Mouse (Mus musculus) kidney, embryonic 14.5 days (tissue): Measurements from ENCODE around the gene Ndufa13. TPM values are rescaled to one million over a fixed set of nuclear protein-coding genes. Genes with fewer than 3 reads are reported as not detected.
"Not testable (repeated sequence)": the region's sequence is repeated elsewhere in the genome, so short reads cannot be mapped to it uniquely, and the experiment has no call there.

Experiments
- ATAC-seq: fragments of 200-750 bp; cut with Nextera tagmentation; 2 replicates; pipeline ENCODE4 v1.8.0; 2017; ENCODE audit warnings: moderate number of reproducible peaks, mild to moderate bottlenecking, moderate TSS enrichment, moderate library complexity; ENCODE audit not compliant: low FRiP score, low TSS enrichment
- H3K27ac ChIP-seq: fragments of 300-500 bp; sonication (generic); 2 replicates; pipeline ENCODE4 v1.5.1; 2014; ENCODE audit warnings: low read depth, mild to moderate bottlenecking, low read length, moderate library complexity, mixed read lengths
- H3K27me3 ChIP-seq: fragments of 300-500 bp; sonication (generic); 2 replicates; pipeline ENCODE4 v1.6.1; 2014; ENCODE audit warnings: mild to moderate bottlenecking, low read length; ENCODE audit not compliant: control insufficient read depth, insufficient read depth
- H3K36me3 ChIP-seq: fragments of 300-500 bp; sonication (generic); 2 replicates; pipeline ENCODE4 v1.6.1; 2014; ENCODE audit warnings: low read length, mixed read lengths; ENCODE audit not compliant: control insufficient read depth, insufficient read depth
- H3K4me1 ChIP-seq: fragments of 300-500 bp; sonication (generic); 2 replicates; pipeline ENCODE4 v1.6.1; 2014; ENCODE audit warnings: low read length, mixed read lengths; ENCODE audit not compliant: control insufficient read depth, insufficient read depth
- H3K4me2 ChIP-seq: fragments of 300-500 bp; sonication (generic); replicated peaks from 2 replicates; pipeline ENCODE4 v1.6.1; 2014; ENCODE audit warnings: low read depth, mild to moderate bottlenecking, low read length
- H3K4me3 ChIP-seq: fragments of 300-500 bp; sonication (generic); 2 replicates; pipeline ENCODE4 v1.5.1; 2014; ENCODE audit warnings: mild to moderate bottlenecking, low read length
- H3K9ac ChIP-seq: fragments of 300-500 bp; sonication (generic); 2 replicates; pipeline ENCODE4 v1.6.1; 2014; ENCODE audit warnings: low read depth, mild to moderate bottlenecking, low read length, moderate library complexity
- H3K9me3 ChIP-seq: fragments of 300-500 bp; sonication (generic); 2 replicates; pipeline ENCODE4 v1.6.1; 2016; ENCODE audit warnings: low read length; ENCODE audit not compliant: control insufficient read depth
- WGBS: fragments of 180-500 bp; shearing (Covaris S2); extraction: QIAGEN DNeasy Blood & Tissue Kit; methylation state at CpG from one replicate; pipeline ENCODE4 v1.1.7; 2014; 5-methylcytosine and 5-hydroxymethylcytosine counted together
- polyA plus RNA-seq: library from polyadenylated mRNA; unstranded; fragments of >200 nt; fragmentation: Nextera tagmentation; extraction: Ambion mirVana; gene quantifications from 2 replicates; pipeline ENCODE4 v1.2.1, GENCODE M21; 2014

Gene Ndufa13
- 192 and 272 TPM in 2 replicates for polyA plus RNA-seq

DNA sequence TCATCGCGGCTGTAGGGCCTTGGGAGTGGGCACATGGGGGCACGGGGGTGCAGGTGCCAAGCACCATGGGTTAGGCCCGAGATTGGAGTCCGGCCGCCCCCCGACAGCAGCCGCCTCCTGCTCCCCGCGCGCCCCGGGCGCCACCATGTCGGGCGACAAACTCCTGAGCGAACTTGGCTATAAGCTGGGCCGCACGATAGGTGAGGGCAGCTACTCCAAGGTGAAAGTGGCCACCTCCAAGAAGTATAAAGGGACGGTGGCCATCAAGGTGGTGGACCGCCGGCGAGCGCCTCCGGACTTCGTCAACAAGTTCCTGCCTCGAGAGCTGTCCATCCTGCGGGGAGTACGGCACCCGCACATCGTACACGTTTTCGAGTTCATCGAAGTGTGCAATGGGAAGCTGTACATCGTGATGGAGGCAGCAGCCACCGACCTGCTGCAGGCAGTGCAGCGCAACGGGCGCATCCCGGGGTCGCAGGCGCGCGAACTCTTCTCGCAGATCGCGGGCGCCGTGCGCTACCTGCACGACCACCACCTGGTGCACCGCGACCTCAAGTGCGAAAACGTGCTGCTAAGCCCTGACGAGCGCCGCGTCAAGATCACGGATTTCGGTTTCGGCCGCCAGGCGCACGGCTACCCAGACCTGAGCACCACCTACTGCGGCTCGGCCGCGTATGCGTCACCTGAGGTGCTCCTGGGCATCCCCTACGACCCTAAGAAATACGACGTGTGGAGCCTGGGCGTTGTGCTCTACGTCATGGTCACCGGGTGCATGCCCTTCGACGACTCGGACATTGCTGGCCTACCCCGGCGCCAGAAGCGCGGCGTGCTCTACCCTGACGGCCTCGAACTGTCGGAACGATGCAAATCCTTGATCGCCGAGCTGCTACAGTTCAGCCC is at the start of gene Ndufa13, which contains the start of the genes Tssk6 and Yjefn3:
Gene Ndufa13, minus strand, starts transcription at position 396 of the 900 bp plus-strand sequence.
Gene Tssk6, plus strand, starts transcription at position 22 of the 900 bp plus-strand sequence.
Gene Yjefn3, minus strand, starts transcription at position 550 of the 900 bp plus-strand sequence.
- H3K4me2 ChIP-seq: peak within 1 kb of the TSS; percentile 93
- H3K4me1 ChIP-seq: peaks cover 18% of the 10 kb centered on the region; the same call in 1 of the 2 replicates
- peaks cover 6% of the 10 kb centered on the region; the same call in 1 of the 2 replicates for H3K36me3 ChIP-seq
- peak within 1 kb of the TSS; percentile 93 for H3K27ac ChIP-seq
- H3K4me3 ChIP-seq: peak within 1 kb of the TSS; percentile 69
- H3K9me3 ChIP-seq: no peaks in the 10 kb centered on the region
- peak within 1 kb of the TSS; percentile 80 for H3K9ac ChIP-seq
- ATAC-seq: peak; percentile 47
- H3K27me3 ChIP-seq: no peaks in the 10 kb centered on the region
- WGBS: 4% methylated on average over 89 of the region's 89 CpGs

- Histone ChIP-seq H3K36me3 (peaks cover 21% of the 10 kb centered on the region; the same call in 1 of the 2 replicates), H3K27ac (no peak overlapping the region), H3K9me3 (no peaks in the 10 kb centered on the region), H3K4me3 (no peak overlapping the region), H3K9ac (no peak overlapping the region), H3K27me3 (no peaks in the 10 kb centered on the region), H3K4me2 (no peak overlapping the region), H3K4me1 (peaks cover 4% of the 10 kb centered on the region; the same call in 1 of the 2 replicates)
- 83% methylated on average over 2 of the region's 2 CpGs for WGBS
- no peak for ATAC-seq
Measured at GRCm38 (mm10) chr8:69950300-69950699, 47.9 kb upstream of the Ndufa13 start.

DNA sequence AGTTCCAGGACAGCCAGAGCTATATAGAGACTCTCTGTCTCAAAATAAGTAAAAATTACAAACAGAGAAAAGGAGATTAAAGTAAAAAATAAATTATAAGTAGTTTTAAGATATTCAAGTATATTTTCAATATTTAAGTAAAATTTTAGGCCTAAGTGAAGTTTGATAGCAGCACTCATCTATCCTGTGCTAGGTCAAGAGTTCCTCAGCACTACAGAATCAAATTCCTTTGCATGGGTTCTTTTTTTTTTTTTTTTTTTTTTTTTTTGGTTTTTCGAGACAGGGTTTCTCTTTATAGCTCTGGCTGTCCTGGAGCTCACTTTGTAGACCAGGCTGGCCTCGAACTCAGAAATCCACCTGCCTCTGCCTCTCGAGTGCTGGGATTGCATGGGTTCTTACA is 40.1 kb upstream of the Ndufa13 start:
- not testable (repeated sequence) for H3K4me1 ChIP-seq, H3K27me3 ChIP-seq, H3K4me3 ChIP-seq, ATAC-seq, H3K36me3 ChIP-seq, H3K9ac ChIP-seq, H3K27ac ChIP-seq, H3K9me3 ChIP-seq, H3K4me2 ChIP-seq
- 81% methylated on average over 2 of the region's 3 CpGs for WGBS

DNA sequence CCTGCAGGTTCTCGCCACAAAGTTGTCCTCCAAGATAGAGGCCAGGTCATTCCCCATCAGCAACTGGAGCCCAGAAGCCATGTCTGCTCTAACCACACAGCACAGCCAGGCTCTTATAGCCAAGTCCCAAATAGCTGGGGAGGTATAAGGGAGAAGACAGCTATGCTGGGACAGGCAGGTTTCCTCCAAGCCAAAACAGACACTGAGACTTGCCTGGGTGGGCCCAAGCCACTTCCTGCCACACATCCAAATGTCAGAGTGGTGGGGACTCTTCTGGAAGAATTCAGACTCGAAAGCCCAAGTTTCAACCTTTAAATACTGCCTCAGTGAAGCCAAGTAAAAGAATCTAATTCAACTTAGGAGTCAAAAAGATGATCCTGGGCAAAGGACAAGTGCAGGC is 38.0 kb upstream of the Ndufa13 start:
- H3K27ac ChIP-seq: no peak overlapping the region
- WGBS: 89% methylated on average over 2 of the region's 2 CpGs

DNA sequence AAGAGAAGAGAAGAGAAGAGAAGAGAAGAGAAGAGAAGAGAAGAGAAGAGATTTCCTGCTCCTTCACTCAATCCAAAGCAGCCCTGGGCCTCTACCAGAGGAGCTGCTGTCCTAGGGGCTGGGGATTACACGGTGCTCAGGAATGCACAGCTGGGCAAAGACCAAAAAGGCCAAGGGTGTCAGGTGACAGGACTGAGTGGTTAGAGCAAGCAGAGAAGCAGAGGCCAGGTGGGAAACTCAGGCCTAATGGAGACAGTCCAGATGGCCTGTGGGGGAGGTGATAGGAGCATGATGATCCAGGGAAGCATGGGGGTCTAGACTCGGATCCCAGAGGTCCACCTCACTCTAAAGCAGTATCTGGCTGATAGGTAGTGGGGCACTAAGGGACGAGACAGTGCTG is 37.3 kb upstream of the Ndufa13 start:
- Histone ChIP-seq H3K4me3 (no peak overlapping the region), H3K9ac (no peak overlapping the region), H3K27ac (no peak overlapping the region), H3K9me3 (no peaks in the 10 kb centered on the region), H3K36me3 (peaks cover 10% of the 10 kb centered on the region; the same call in 1 of the 2 replicates), H3K4me2 (no peak overlapping the region), H3K27me3 (no peaks in the 10 kb centered on the region), H3K4me1 (peaks cover 27% of the 10 kb centered on the region)
- ATAC-seq: peak; percentile 86
- WGBS: 16% methylated on average over 3 of the region's 3 CpGs

More for the DNA sequence above, 38.0 kb upstream of the Ndufa13 start:
- H3K9ac ChIP-seq: no peak overlapping the region
- no peak overlapping the region for H3K4me3 ChIP-seq
- no peaks in the 10 kb centered on the region for H3K9me3 ChIP-seq
- peaks cover 5% of the 10 kb centered on the region; the same call in 1 of the 2 replicates for H3K36me3 ChIP-seq
- peaks cover 26% of the 10 kb centered on the region for H3K4me1 ChIP-seq
- ATAC-seq: no peak
- H3K4me2 ChIP-seq: no peak overlapping the region
- no peaks in the 10 kb centered on the region for H3K27me3 ChIP-seq

- H3K27me3 ChIP-seq: no peaks in the 10 kb centered on the region
- peaks cover 20% of the 10 kb centered on the region; the same call in 1 of the 2 replicates for H3K36me3 ChIP-seq
- H3K4me3 ChIP-seq: no peak overlapping the region
- H3K4me2 ChIP-seq: no peak overlapping the region
- ATAC-seq: no peak
- H3K9me3 ChIP-seq: no peaks in the 10 kb centered on the region
- peaks cover 27% of the 10 kb centered on the region for H3K4me1 ChIP-seq
- no peak overlapping the region for H3K27ac ChIP-seq
- no peak overlapping the region for H3K9ac ChIP-seq
- WGBS: 75% methylated on average over 6 of the region's 6 CpGs
Measured at GRCm38 (mm10) chr8:69938245-69938982, 36.1 kb upstream of the Ndufa13 start.

DNA sequence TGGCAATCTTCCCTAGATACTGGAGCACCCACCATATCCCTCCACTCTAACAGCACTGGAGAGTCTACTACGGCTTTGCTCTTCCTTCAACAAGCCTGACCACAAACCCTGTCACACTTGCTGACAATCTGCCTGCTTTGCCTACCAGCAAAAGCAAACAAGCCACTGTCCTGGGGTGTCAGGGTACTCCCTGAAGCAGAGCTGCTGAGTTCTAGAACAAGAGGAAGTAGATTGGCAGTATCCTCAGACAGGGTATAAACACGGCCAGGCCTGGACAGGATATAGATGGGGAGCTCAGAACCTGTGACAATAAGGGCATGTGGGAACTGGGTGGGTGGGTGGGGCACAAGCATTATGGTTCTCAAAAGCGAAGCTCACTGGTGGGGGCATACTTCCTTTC is 35.1 kb upstream of the Ndufa13 start:
- peaks cover 26% of the 10 kb centered on the region; the same call in 1 of the 2 replicates for H3K36me3 ChIP-seq
- no peaks in the 10 kb centered on the region for H3K9me3 ChIP-seq
- H3K9ac ChIP-seq: no peak overlapping the region; the same call in 1 of the 2 replicates
- H3K27me3 ChIP-seq: no peaks in the 10 kb centered on the region
- H3K4me3 ChIP-seq: no peak overlapping the region
- H3K4me1 ChIP-seq: peaks cover 27% of the 10 kb centered on the region
- no peak for ATAC-seq
- no peak overlapping the region for H3K27ac ChIP-seq
- no peak overlapping the region for H3K4me2 ChIP-seq
- 80% methylated on average over 3 of the region's 3 CpGs for WGBS

- H3K27me3 ChIP-seq: no peaks in the 10 kb centered on the region
- H3K27ac ChIP-seq: peak overlapping the region; percentile 65; the same call in 1 of the 2 replicates
- ATAC-seq: peak; percentile 68
- H3K4me1 ChIP-seq: peaks cover 27% of the 10 kb centered on the region
- peaks cover 26% of the 10 kb centered on the region; the same call in 1 of the 2 replicates for H3K36me3 ChIP-seq
- H3K4me3 ChIP-seq: no peak overlapping the region
- no peaks in the 10 kb centered on the region for H3K9me3 ChIP-seq
- H3K4me2 ChIP-seq: no peak overlapping the region
- H3K9ac ChIP-seq: no peak overlapping the region
- WGBS: 72% methylated on average over 7 of the region's 7 CpGs
Measured at GRCm38 (mm10) chr8:69936050-69936794, 33.9 kb upstream of the Ndufa13 start.
